Mouse (Mus musculus) testis, adult 10 weeks (tissue): Measurements from ENCODE around the gene Fbxw8. TPM values are rescaled to one million over a fixed set of nuclear protein-coding genes. Genes with fewer than 3 reads are reported as not detected.

Source experiments
- polyA plus RNA-seq: library from polyadenylated mRNA; stranded (reverse); fragments of 350-450 nt; fragmentation: Illumina TruSeq; extraction: RNeasy Lipid Tissue Mini Kit (QIAGEN cat#74804); gene quantifications from one replicate; pipeline ENCODE4 v1.2.3, GENCODE M21; 2014; ENCODE audit warnings: low read depth, low replicate concordance

Fbxw8 gene
- polyA plus RNA-seq, result 1.1 TPM

GRCm38 (mm10) chr5:118154839-118155564 is at the start of gene Fbxw8:
TSS of gene Fbxw8 (minus strand) at chr5:118155464.

GRCm38 (mm10) chr5:118164581-118164980 is 9.3 kb upstream of the Fbxw8 start, which contains the start of gene Hrk:
TSS of gene Hrk (plus strand) at chr5:118164648.

GRCm38 (mm10) chr5:118027698-118028190 is 127.5 kb downstream of the Fbxw8 start, which contains the start of gene Tesc:
TSS of gene Tesc (plus strand) at chr5:118027743.

Other genes starting within 250 kb of the Fbxw8 start
- 34.9 TPM for gene Fbxo21, start 178.7 kb downstream of the Fbxw8 start, polyA plus RNA-seq
- gene Tesc, start 127.7 kb downstream of the Fbxw8 start, polyA plus RNA-seq, result not detected
- 0.06 TPM for gene Hrk, start 9.2 kb upstream of the Fbxw8 start, polyA plus RNA-seq
- gene Rnft2, start 89.7 kb upstream of the Fbxw8 start, polyA plus RNA-seq, result 0.53 TPM
- 1.0 TPM for gene 2410131K14Rik, start 89.8 kb upstream of the Fbxw8 start, polyA plus RNA-seq